17 mouse cellular contexts compared by ENCODE assay signal in the genomic region with DNA sequence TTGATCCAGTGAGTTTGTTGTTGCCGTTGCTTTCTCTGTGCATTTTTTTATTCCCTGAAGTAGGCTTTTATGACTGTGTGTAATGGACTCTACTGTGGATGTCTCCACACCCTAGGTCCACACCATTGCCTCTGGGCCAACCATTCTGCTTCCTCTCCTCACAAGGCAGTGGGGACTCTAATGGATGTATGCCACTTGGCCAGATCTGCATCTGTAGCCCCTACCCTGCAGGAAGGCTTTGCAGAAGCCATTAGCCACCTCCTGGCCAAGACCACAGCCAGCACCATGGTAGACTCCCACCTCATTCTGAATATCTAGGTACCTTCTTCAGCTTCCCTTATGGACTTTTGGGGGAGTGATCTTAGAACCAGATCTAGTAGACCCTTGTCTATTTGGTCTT. TPM values are rescaled to one million over a fixed set of nuclear protein-coding genes. Genes with fewer than 3 reads are reported as not detected.
"Had no signal": no experiment of that assay in that cellular context is flagged by ENCODE, and none has a peak within 500 bp of the region (broad histone marks: within the 10 kb centered on the region; RNA-seq: fewer than 3 reads in every experiment).

No protein-coding gene starts in this region.

- H3K9me3 ChIP-seq: midbrain, embryonic 13.5 days; neural tube, embryonic 12.5 days; stomach, embryonic 15.5 days had no signal

- H3K9ac ChIP-seq: liver, embryonic 14.5 days; lung, embryonic 14.5 days; midbrain, embryonic 13.5 days; midbrain, embryonic 15.5 days; neural tube, embryonic 12.5 days; stomach, embryonic 15.5 days had no signal

- ATAC-seq: midbrain, embryonic 13.5 days; midbrain, embryonic 15.5 days had no signal

- H3K27me3 ChIP-seq: midbrain, embryonic 13.5 days; midbrain, embryonic 15.5 days; neural tube, embryonic 12.5 days; stomach, embryonic 15.5 days had no signal

- H3K4me2 ChIP-seq: lung, embryonic 14.5 days; midbrain, embryonic 11.5 days; midbrain, embryonic 13.5 days; midbrain, embryonic 15.5 days; neural tube, embryonic 12.5 days; stomach, embryonic 15.5 days had no signal

- H3K4me3 ChIP-seq: megakaryocyte, embryonic 14.5 days; midbrain, embryonic 13.5 days; midbrain, embryonic 15.5 days; neural tube, embryonic 12.5 days; stomach, embryonic 15.5 days had no signal

- H3K27ac ChIP-seq: liver, embryonic 14.5 days; midbrain, embryonic 13.5 days; midbrain, embryonic 15.5 days; neural tube, embryonic 12.5 days; stomach, embryonic 15.5 days had no signal

- H3K36me3 ChIP-seq: midbrain, embryonic 13.5 days; midbrain, embryonic 15.5 days; neural tube, embryonic 12.5 days had no signal

- H3K4me1 ChIP-seq: megakaryocyte, embryonic 14.5 days; midbrain, embryonic 13.5 days; midbrain, embryonic 15.5 days; neural tube, embryonic 12.5 days; stomach, embryonic 15.5 days had no signal

- DNase-seq: lung, adult 18-20 months; lung, postnatal 14 days; lung, postnatal 4 days; right cerebral cortex, postnatal 14 days; thymus, adult 18-20 months; thymus, postnatal 25 days; thymus, postnatal 4 days had no signal

RNA-seq across cellular contexts. Expression of a gene that starts 18.4 kb away (rescaled TPM):
- total RNA-seq: monocyte, adult 5-6 weeks; neutrophil, adult 5-6 weeks had no signal
